Mouse (Mus musculus) embryonic facial prominence, embryonic 15.5 days (tissue): ENCODE measurements around the gene Srek1ip1. TPM values are rescaled to one million over a fixed set of nuclear protein-coding genes. Genes with fewer than 3 reads are reported as not detected.

Experiments
- ATAC-seq: fragments of 200-750 bp; cut with Nextera tagmentation; 2 replicates; pipeline ENCODE4 v1.8.0; 2017; ENCODE audit warnings: low read depth, moderate TSS enrichment; ENCODE audit not compliant: insufficient number of reproducible peaks, low FRiP score, low TSS enrichment
- H3K27ac ChIP-seq: fragments of 300-500 bp; sonication (generic); replicated peaks from 2 replicates; pipeline ENCODE4 v1.5.1; 2015; ENCODE audit warnings: mild to moderate bottlenecking, inconsistent platforms
- H3K27me3 ChIP-seq: fragments of 300-500 bp; sonication (generic); 2 replicates; pipeline ENCODE4 v1.6.1; 2015; ENCODE audit warnings: inconsistent platforms
- H3K36me3 ChIP-seq: fragments of 300-500 bp; sonication (generic); 2 replicates; pipeline ENCODE4 v1.6.1; 2015; ENCODE audit warnings: mild to moderate bottlenecking, inconsistent platforms
- H3K4me1 ChIP-seq: fragments of 300-500 bp; sonication (generic); 2 replicates; pipeline ENCODE4 v1.6.1; 2015; ENCODE audit warnings: inconsistent platforms
- H3K4me2 ChIP-seq: fragments of 300-500 bp; sonication (generic); replicated peaks from 2 replicates; pipeline ENCODE4 v1.6.1; 2015; ENCODE audit warnings: mild to moderate bottlenecking, inconsistent platforms
- H3K4me3 ChIP-seq: fragments of 300-500 bp; sonication (generic); replicated peaks from 2 replicates; pipeline ENCODE4 v1.5.1; 2015; ENCODE audit warnings: mild to moderate bottlenecking, inconsistent platforms
- H3K9ac ChIP-seq: fragments of 300-500 bp; sonication (generic); 2 replicates; pipeline ENCODE4 v1.6.1; 2015; ENCODE audit warnings: inconsistent platforms
- H3K9me3 ChIP-seq: fragments of 300-500 bp; sonication (generic); replicated peaks from 2 replicates; pipeline ENCODE4 v1.6.1; 2016; ENCODE audit warnings: inconsistent platforms
- WGBS: fragments of 180-500 bp; shearing (Covaris S2); methylation state at CpG from one replicate; pipeline ENCODE4 v1.1.7; 2015; 5-methylcytosine and 5-hydroxymethylcytosine counted together
- polyA plus RNA-seq: library from polyadenylated mRNA; unstranded; fragments of >200 nt; fragmentation: Nextera tagmentation; extraction: Ambion mirVana; gene quantifications from 2 replicates; pipeline ENCODE4 v1.2.1, GENCODE M21; 2015

Gene Srek1ip1
- polyA plus RNA-seq, result 21.2 and 24.3 TPM in 2 replicates

DNA sequence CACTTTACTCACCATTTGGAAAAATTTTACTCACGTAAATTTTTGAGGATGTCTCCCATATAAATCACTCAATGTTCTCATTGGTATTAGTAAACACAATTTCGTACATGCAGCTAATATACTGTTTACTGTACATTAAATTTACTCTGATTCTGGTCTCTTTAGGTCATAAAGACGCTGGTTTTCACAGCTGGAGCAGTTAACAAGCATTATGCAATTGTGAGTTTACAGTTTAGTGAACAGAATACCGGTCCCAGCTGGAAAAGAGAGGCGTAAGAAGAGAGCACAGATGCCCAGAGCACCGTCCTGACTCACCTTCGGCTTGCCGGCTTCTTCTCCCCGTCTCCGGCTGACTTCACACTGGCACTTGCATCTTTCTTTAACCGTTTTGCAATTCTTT, at the start of gene Srek1ip1:
Srek1ip1 (plus strand) TSS at position 301 of the 400 bp plus-strand sequence.
- no peak within 1 kb of the TSS for H3K9ac ChIP-seq
- no peaks in the 10 kb centered on the region for H3K27me3 ChIP-seq
- no peak within 1 kb of the TSS for H3K4me3 ChIP-seq
- ATAC-seq, result no peak
- no peaks in the 10 kb centered on the region for H3K4me1 ChIP-seq
- no peak within 1 kb of the TSS for H3K27ac ChIP-seq
- H3K9me3 ChIP-seq, result no peaks in the 10 kb centered on the region
- peaks cover 17% of the 10 kb centered on the region for H3K36me3 ChIP-seq
- WGBS, result 86% methylated on average over 11 of the region's 11 CpGs
- H3K4me2 ChIP-seq, result no peak within 1 kb of the TSS

- H3K9ac ChIP-seq, result no peak overlapping the region
- H3K4me3 ChIP-seq, result no peak overlapping the region
- H3K9me3 ChIP-seq, result no peaks in the 10 kb centered on the region
- no peak overlapping the region for H3K4me2 ChIP-seq
- H3K36me3 ChIP-seq, result no peaks in the 10 kb centered on the region
- ATAC-seq, result no peak
- H3K27ac ChIP-seq, result no peak overlapping the region
- no peaks in the 10 kb centered on the region for H3K27me3 ChIP-seq
- no peaks in the 10 kb centered on the region for H3K4me1 ChIP-seq
- 84% methylated on average over 4 of the region's 4 CpGs for WGBS
Measured at GRCm38 (mm10) chr13:104742866-104743265, 49.4 kb upstream of the Srek1ip1 start.

GRCm38 (mm10) chr13:104747032-104747431, 45.3 kb upstream of the Srek1ip1 start:
- no peak overlapping the region for H3K9ac ChIP-seq

GRCm38 (mm10) chr13:104759381-104759780, 32.9 kb upstream of the Srek1ip1 start:
- H3K4me1 ChIP-seq, result no peaks in the 10 kb centered on the region
- H3K36me3 ChIP-seq, result no peaks in the 10 kb centered on the region
- no peaks in the 10 kb centered on the region for H3K9me3 ChIP-seq
- ATAC-seq, result no peak
- H3K4me2 ChIP-seq, result no peak overlapping the region
- no peak overlapping the region for H3K4me3 ChIP-seq
- no peaks in the 10 kb centered on the region for H3K27me3 ChIP-seq
- H3K27ac ChIP-seq, result no peak overlapping the region
- H3K9ac ChIP-seq, result no peak overlapping the region
- 90% methylated on average over 1 of the region's 1 CpGs for WGBS

More at GRCm38 (mm10) chr13:104747032-104747431, 45.3 kb upstream of the Srek1ip1 start:
- H3K4me2 ChIP-seq, result no peak overlapping the region
- H3K4me1 ChIP-seq, result no peaks in the 10 kb centered on the region
- H3K27me3 ChIP-seq, result no peaks in the 10 kb centered on the region
- no peaks in the 10 kb centered on the region for H3K9me3 ChIP-seq
- no peak overlapping the region for H3K4me3 ChIP-seq
- no peaks in the 10 kb centered on the region for H3K36me3 ChIP-seq
- no peak for ATAC-seq
- H3K27ac ChIP-seq, result no peak overlapping the region

DNA sequence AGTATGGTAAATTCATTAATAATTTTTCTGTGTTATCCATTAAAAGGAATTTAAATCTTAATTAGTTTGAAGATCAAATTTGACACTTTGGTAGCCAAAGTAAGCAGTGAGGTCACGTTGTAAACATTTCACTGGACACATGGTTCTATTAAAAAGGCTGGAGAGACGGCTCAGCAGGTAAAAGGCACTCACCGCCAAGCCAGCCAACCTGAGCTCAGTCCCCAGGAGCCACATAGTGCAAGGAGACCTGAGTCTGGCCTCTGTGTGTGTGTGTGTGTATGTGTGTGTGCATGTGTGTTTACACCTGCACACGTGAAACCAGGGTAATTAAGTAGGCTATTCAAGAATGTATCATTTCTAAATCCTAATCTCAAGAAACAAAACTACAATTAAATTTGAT, 29.9 kb upstream of the Srek1ip1 start:
- 92% methylated on average over 4 of the region's 4 CpGs for WGBS

DNA sequence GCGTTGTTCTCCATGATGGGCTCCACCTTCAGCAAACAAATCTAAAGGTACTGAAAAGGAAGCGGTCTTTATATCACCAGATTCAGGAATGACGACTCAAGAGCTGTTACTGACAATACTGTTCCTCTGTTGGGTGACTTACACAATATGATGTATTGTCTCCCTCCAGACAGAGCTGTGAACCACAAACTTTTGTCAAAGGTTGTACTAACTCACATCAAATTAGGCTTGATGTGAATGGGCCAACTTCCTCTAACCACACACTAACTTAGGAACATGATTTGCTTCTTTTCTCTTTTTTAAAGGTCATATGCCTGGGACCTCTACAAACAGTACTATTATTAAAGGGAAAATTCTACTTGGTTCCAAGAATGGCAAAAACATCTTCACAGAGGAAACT, 29.1 kb upstream of the Srek1ip1 start:
- ATAC-seq, result no peak
- no peaks in the 10 kb centered on the region for H3K27me3 ChIP-seq
- no peaks in the 10 kb centered on the region for H3K36me3 ChIP-seq
- H3K4me3 ChIP-seq, result no peak overlapping the region
- WGBS, result 78% methylated on average over 3 of the region's 3 CpGs
- no peak overlapping the region for H3K4me2 ChIP-seq
- no peaks in the 10 kb centered on the region for H3K9me3 ChIP-seq
- H3K9ac ChIP-seq, result no peak overlapping the region
- H3K27ac ChIP-seq, result no peak overlapping the region
- no peaks in the 10 kb centered on the region for H3K4me1 ChIP-seq

More for the DNA sequence above, 29.9 kb upstream of the Srek1ip1 start:
- H3K27me3 ChIP-seq, result no peaks in the 10 kb centered on the region
- no peak overlapping the region for H3K4me2 ChIP-seq
- H3K9me3 ChIP-seq, result no peaks in the 10 kb centered on the region
- H3K4me3 ChIP-seq, result no peak overlapping the region
- no peak overlapping the region for H3K9ac ChIP-seq
- no peaks in the 10 kb centered on the region for H3K36me3 ChIP-seq
- ATAC-seq, result no peak
- H3K4me1 ChIP-seq, result no peaks in the 10 kb centered on the region
- H3K27ac ChIP-seq, result no peak overlapping the region

GRCm38 (mm10) chr13:104779104-104779670, 13.1 kb upstream of the Srek1ip1 start:
- Histone ChIP-seq H3K27ac (no peak overlapping the region), H3K36me3 (no peaks in the 10 kb centered on the region), H3K4me3 (no peak overlapping the region), H3K9me3 (no peaks in the 10 kb centered on the region), H3K4me1 (no peaks in the 10 kb centered on the region), H3K27me3 (no peaks in the 10 kb centered on the region), H3K9ac (no peak overlapping the region), H3K4me2 (no peak overlapping the region)
- no peak for ATAC-seq
- 78% methylated on average over 1 of the region's 1 CpGs for WGBS

DNA sequence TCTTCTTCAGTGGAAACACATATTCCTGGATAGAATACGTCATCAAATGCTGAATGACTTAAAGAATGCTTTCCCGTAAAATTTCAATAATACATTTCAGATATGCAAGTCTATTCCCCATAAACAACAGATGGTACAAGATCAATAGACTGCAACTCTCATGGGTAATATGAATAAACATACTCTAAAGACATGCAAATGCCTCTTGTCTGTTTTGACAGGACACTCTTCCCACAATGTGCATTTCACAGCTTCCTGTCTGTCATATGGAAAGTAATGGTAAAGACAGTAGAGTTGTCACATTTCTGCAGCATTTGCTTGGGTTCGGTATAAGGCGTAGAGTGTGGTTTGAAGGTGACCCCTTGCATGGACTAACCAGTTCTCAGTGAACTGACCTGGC, 5.0 kb upstream of the Srek1ip1 start:
- no peak overlapping the region for H3K4me3 ChIP-seq
- H3K9ac ChIP-seq, result no peak overlapping the region
- 84% methylated on average over 4 of the region's 4 CpGs for WGBS
- no peak overlapping the region for H3K27ac ChIP-seq
- no peaks in the 10 kb centered on the region for H3K9me3 ChIP-seq
- H3K4me1 ChIP-seq, result no peaks in the 10 kb centered on the region
- peaks cover under 1% of the 10 kb centered on the region; the same call in 1 of the 2 replicates for H3K36me3 ChIP-seq
- H3K4me2 ChIP-seq, result no peak overlapping the region
- H3K27me3 ChIP-seq, result no peaks in the 10 kb centered on the region
- ATAC-seq, result no peak

- Histone ChIP-seq H3K4me1 (no peaks in the 10 kb centered on the region), H3K36me3 (peaks cover 11% of the 10 kb centered on the region), H3K4me3 (no peak overlapping the region), H3K27ac (no peak overlapping the region), H3K9ac (no peak overlapping the region), H3K4me2 (no peak overlapping the region), H3K27me3 (no peaks in the 10 kb centered on the region), H3K9me3 (no peaks in the 10 kb centered on the region)
- ATAC-seq, result no peak
- 5% methylated on average over 2 of the region's 2 CpGs for WGBS
Measured at GRCm38 (mm10) chr13:104789663-104790062, 2.6 kb upstream of the Srek1ip1 start.

DNA sequence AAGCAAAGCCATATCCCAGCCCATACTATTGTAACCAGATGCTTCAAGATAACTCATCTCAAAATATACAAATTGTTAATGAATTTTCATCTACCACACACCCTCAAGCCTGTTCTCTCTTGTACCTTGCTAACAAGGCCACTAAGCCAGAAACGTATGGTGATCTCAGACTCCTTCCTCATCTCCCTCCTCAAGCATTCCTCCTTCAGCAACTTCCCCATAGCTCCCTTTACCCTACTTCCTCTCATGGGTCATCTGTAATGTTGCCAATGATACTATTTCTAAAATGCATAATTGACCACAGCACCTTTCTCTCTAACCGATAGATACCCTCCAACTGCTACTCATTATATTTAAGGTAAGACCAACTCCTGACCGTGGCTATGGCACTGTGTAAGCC, 2.1 kb downstream of the Srek1ip1 start:
- no peaks in the 10 kb centered on the region for H3K27me3 ChIP-seq

GRCm38 (mm10) chr13:104799067-104799466, 6.8 kb downstream of the Srek1ip1 start:
- ATAC-seq, result no peak
- 96% methylated on average over 8 of the region's 8 CpGs for WGBS
- Histone ChIP-seq H3K9me3 (no peaks in the 10 kb centered on the region), H3K27ac (no peak overlapping the region), H3K36me3 (peaks cover 24% of the 10 kb centered on the region), H3K4me3 (no peak overlapping the region), H3K9ac (no peak overlapping the region), H3K4me1 (no peaks in the 10 kb centered on the region), H3K27me3 (no peaks in the 10 kb centered on the region), H3K4me2 (no peak overlapping the region)

More for the DNA sequence above, 2.1 kb downstream of the Srek1ip1 start:
- Histone ChIP-seq H3K4me3 (no peak overlapping the region), H3K4me2 (no peak overlapping the region), H3K9ac (no peak overlapping the region), H3K27ac (no peak overlapping the region), H3K9me3 (no peaks in the 10 kb centered on the region), H3K36me3 (peaks cover 21% of the 10 kb centered on the region), H3K4me1 (no peaks in the 10 kb centered on the region)
- ATAC-seq, result no peak
- 81% methylated on average over 3 of the region's 3 CpGs for WGBS

- H3K27ac ChIP-seq, result no peak overlapping the region
Measured at GRCm38 (mm10) chr13:104799566-104800182, 7.4 kb downstream of the Srek1ip1 start.

More at GRCm38 (mm10) chr13:104799566-104800182, 7.4 kb downstream of the Srek1ip1 start:
- H3K36me3 ChIP-seq, result peaks cover 22% of the 10 kb centered on the region
- no peak overlapping the region for H3K4me3 ChIP-seq
- no peak overlapping the region for H3K4me2 ChIP-seq
- WGBS, result 83% methylated on average over 7 of the region's 7 CpGs
- H3K9ac ChIP-seq, result no peak overlapping the region
- H3K27me3 ChIP-seq, result no peaks in the 10 kb centered on the region
- no peaks in the 10 kb centered on the region for H3K9me3 ChIP-seq
- ATAC-seq, result no peak
- H3K4me1 ChIP-seq, result no peaks in the 10 kb centered on the region
